Mouse (Mus musculus) hindbrain, embryonic 13.5 days (tissue): Measurements from ENCODE around the gene Slc27a4. TPM values are rescaled to one million over a fixed set of nuclear protein-coding genes. Genes with fewer than 3 reads are reported as not detected.

Experiments used
- ATAC-seq: fragments of 200-750 bp; cut with Nextera tagmentation; 2 replicates; pipeline ENCODE4 v1.8.0; 2017; ENCODE audit warnings: moderate TSS enrichment; ENCODE audit not compliant: low FRiP score
- H3K27ac ChIP-seq: fragments of 300-500 bp; sonication (generic); 2 replicates; pipeline ENCODE4 v1.5.1; 2015; ENCODE audit warnings: inconsistent platforms, mild to moderate bottlenecking, moderate library complexity
- H3K27me3 ChIP-seq: fragments of 300-500 bp; sonication (generic); 2 replicates; pipeline ENCODE4 v1.6.1; 2015; ENCODE audit warnings: mild to moderate bottlenecking, inconsistent platforms
- H3K36me3 ChIP-seq: fragments of 300-500 bp; sonication (generic); 2 replicates; pipeline ENCODE4 v1.6.1; 2015; ENCODE audit warnings: mild to moderate bottlenecking, inconsistent platforms
- H3K4me1 ChIP-seq: fragments of 300-500 bp; sonication (generic); replicated peaks from 2 replicates; pipeline ENCODE4 v1.6.1; 2015; ENCODE audit warnings: inconsistent platforms
- H3K4me2 ChIP-seq: fragments of 300-500 bp; sonication (generic); 2 replicates; pipeline ENCODE4 v1.6.1; 2015; ENCODE audit warnings: inconsistent platforms, mild to moderate bottlenecking, moderate library complexity
- H3K4me3 ChIP-seq: fragments of 300-500 bp; sonication (generic); 2 replicates; pipeline ENCODE4 v1.5.1; 2015; ENCODE audit warnings: mild to moderate bottlenecking, inconsistent platforms
- H3K9ac ChIP-seq: fragments of 300-500 bp; sonication (generic); 2 replicates; pipeline ENCODE4 v1.6.1; 2015; ENCODE audit warnings: mild to moderate bottlenecking, inconsistent platforms
- H3K9me3 ChIP-seq: fragments of 300-500 bp; sonication (generic); 2 replicates; pipeline ENCODE4 v1.6.1; 2016; ENCODE audit warnings: inconsistent platforms
- WGBS: fragments of 180-500 bp; shearing (Covaris S2); methylation state at CpG from one replicate; pipeline ENCODE4 v1.1.7; 2015; 5-methylcytosine and 5-hydroxymethylcytosine counted together
- polyA plus RNA-seq: library from polyadenylated mRNA; unstranded; fragments of >200 nt; fragmentation: Nextera tagmentation; extraction: Ambion mirVana; gene quantifications from 2 replicates; pipeline ENCODE4 v1.2.1, GENCODE M21; 2015

The Slc27a4 gene
- polyA plus RNA-seq, 1 experiment from 2014 or later: 32.6 TPM

DNA sequence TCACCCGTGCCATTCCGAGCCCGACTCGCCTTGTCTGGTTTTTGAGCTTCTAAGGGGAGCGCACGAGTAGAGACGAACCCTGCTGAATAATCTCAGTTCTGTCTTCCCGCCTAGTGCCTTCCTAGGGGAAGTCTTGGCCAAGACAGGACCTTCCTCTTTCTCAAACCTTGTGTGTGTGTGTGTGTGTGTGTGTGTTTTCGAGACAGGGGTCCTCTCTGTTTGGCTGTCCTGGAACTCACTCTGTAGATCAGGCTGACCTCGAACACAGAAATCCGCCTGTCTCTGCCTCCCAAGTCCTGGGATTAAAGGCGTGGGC is 25.2 kb downstream of the Slc27a4 start:
- Histone ChIP-seq H3K4me1 (peaks cover 22% of the 10 kb centered on the region), H3K27me3 (no peaks in the 10 kb centered on the region), H3K9ac (peak overlapping the region; percentile 71), H3K4me3 (peak overlapping the region; percentile 58), H3K4me2 (peak overlapping the region; percentile 71), H3K27ac (0 out of 2 replicates have a peak overlapping the region, but pooled peaks have one; percentile 30), H3K9me3 (no peaks in the 10 kb centered on the region), H3K36me3 (peaks cover 2% of the 10 kb centered on the region)
- peak; percentile 1; the same call in 1 of the 2 replicates for ATAC-seq
- WGBS: 3% methylated on average over 12 of the region's 12 CpGs

GRCm38 (mm10) chr2:29831106-29831505 is 28.7 kb downstream of the Slc27a4 start:
- no peaks in the 10 kb centered on the region for H3K9me3 ChIP-seq
- peaks cover 32% of the 10 kb centered on the region for H3K4me1 ChIP-seq
- no peak overlapping the region for H3K27ac ChIP-seq
- H3K27me3 ChIP-seq: no peaks in the 10 kb centered on the region
- 87% methylated on average over 4 of the region's 4 CpGs for WGBS
- no peak overlapping the region for H3K4me3 ChIP-seq
- ATAC-seq: no peak
- H3K36me3 ChIP-seq: peaks cover 12% of the 10 kb centered on the region
- no peak overlapping the region for H3K9ac ChIP-seq
- no peak overlapping the region for H3K4me2 ChIP-seq

DNA sequence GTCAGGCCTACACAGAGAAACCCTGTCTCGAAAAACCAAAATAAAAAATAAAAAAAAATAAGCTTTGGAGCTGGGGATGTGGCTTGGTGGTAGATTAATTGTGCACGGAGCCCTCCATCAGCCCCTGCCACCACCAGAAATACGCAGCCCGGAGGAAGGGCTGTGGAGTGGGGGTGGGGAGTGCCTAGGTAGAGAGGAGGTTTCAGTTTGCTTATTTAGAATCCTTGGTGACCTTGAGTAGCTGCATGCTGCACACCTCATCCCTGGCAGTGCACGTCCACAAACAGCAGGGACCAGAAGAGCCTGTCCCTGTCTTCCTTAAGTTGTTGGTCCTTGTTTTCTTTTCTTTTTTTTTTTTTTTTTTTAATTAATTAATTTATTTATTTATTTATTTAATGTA is 31.4 kb downstream of the Slc27a4 start:
- Histone ChIP-seq H3K4me1 (peaks cover 29% of the 10 kb centered on the region), H3K4me3 (no peak overlapping the region), H3K36me3 (peaks cover 18% of the 10 kb centered on the region), H3K27ac (no peak overlapping the region), H3K27me3 (no peaks in the 10 kb centered on the region), H3K9me3 (no peaks in the 10 kb centered on the region), H3K4me2 (no peak overlapping the region), H3K9ac (no peak overlapping the region)
- no peak for ATAC-seq
- WGBS: 93% methylated on average over 5 of the region's 5 CpGs

- Histone ChIP-seq H3K27me3 (no peaks in the 10 kb centered on the region), H3K36me3 (peaks cover 18% of the 10 kb centered on the region), H3K4me3 (no peak overlapping the region), H3K27ac (peak overlapping the region; percentile 84), H3K9me3 (no peaks in the 10 kb centered on the region), H3K4me2 (0 out of 2 replicates have a peak overlapping the region, but pooled peaks have one; percentile 10), H3K9ac (peak overlapping the region; percentile 59), H3K4me1 (peaks cover 44% of the 10 kb centered on the region)
- WGBS: 11% methylated on average over 2 of the region's 2 CpGs
- ATAC-seq: 0 out of 2 replicates have a peak, but pooled peaks have one; percentile 17
Observed at GRCm38 (mm10) chr2:29835391-29835899, 33.0 kb downstream of the Slc27a4 start.

DNA sequence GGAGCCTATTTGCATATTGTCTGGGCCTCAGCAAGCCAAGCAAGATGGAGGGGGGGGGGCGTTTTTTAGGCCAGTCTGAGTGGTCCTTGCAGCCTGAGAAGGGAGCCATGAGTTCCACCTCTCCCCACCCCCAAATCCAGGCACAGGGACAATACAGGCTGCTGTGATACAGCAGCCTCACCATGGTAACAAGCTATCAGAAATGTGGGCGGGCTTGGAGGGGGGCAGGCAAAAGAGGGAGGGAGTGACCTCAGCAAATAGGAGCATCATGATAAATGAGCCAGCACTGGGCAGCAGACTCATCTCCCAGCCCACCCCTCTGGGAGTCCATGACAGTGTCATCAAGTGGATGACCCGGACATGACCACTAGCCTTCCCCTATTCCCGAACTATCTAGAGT is 37.0 kb downstream of the Slc27a4 start:
- H3K36me3 ChIP-seq: peaks cover 21% of the 10 kb centered on the region
- H3K9ac ChIP-seq: peak overlapping the region; percentile 20
- no peaks in the 10 kb centered on the region for H3K27me3 ChIP-seq
- no peaks in the 10 kb centered on the region for H3K9me3 ChIP-seq
- H3K4me2 ChIP-seq: no peak overlapping the region
- H3K27ac ChIP-seq: peak overlapping the region; percentile 89
- H3K4me3 ChIP-seq: no peak overlapping the region
- ATAC-seq: peak; percentile 70
- peaks cover 78% of the 10 kb centered on the region for H3K4me1 ChIP-seq
- 6% methylated on average over 4 of the region's 4 CpGs for WGBS

DNA sequence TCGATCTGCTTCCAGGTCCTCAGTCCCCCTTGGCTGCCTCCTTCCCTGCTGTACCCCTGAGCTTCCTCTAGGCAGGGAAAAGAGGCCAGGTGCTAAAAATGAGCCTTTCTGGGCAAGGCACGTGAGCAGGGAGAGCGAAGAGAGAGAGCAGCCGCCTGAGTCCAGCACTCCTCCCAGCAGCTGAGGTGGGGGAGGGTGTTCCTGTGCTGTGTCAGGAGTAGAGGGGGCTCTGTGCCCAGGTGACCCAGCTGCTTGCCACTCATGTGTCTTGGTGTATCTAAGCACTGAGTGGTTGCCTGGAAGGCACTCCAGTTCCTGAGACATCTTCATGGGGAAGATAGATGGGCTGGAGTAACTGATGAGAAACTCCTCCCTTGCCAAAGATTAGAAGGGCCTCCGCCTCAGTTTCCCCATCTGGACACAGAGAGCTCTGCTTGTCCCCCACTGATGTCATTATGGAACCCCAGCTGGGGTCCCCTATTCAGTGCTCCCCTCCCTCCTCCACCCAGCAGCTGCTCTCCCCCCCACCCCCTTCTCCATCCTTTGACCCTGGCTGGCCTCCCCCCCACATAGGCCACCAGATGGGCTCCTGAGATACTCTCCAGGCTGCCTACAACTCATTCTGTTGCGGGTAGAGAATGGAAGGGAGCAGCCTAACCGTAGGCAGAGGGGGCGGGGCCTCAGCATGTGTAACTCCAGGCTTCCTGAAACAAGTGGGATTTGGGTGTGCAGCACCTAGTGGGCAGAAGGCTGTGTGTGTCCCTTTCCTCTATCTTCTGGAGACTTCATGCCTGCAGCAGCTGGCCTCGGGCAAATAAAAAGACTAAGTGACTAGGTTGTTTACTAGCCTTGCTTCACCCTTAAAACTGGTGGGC is 41.0 kb downstream of the Slc27a4 start:
- peak; percentile 17; the same call in 1 of the 2 replicates for ATAC-seq
- no peaks in the 10 kb centered on the region for H3K9me3 ChIP-seq
- H3K36me3 ChIP-seq: peaks cover 15% of the 10 kb centered on the region
- 18% methylated on average over 9 of the region's 9 CpGs for WGBS
- H3K4me1 ChIP-seq: peaks cover 82% of the 10 kb centered on the region
- H3K27ac ChIP-seq: peak overlapping the region; percentile 97
- no peaks in the 10 kb centered on the region for H3K27me3 ChIP-seq
- peak overlapping the region; percentile 77 for H3K4me2 ChIP-seq
- 0 out of 2 replicates have a peak overlapping the region, but pooled peaks have one; percentile 80 for H3K4me3 ChIP-seq
- peak overlapping the region; percentile 97 for H3K9ac ChIP-seq

DNA sequence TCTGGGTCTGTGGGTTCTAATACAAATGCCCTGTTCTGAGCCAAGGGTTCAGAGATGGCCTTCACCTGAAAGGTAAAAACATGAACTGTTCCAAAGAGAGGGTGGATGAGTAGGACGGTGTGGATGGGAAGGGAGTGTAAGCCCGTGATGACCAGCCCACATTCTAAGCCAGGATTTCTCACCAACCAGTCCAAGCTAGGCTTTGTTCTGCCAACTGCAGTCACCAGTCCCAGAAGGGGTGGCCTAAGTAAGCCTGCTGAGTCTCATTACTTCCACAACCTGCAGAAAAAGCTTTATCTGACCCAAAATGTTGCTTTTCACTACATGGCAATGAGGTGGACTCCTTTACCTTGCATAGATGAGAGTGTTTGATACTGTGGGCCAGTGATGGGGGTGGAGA is 41.7 kb downstream of the Slc27a4 start:
- peaks cover 82% of the 10 kb centered on the region for H3K4me1 ChIP-seq

DNA sequence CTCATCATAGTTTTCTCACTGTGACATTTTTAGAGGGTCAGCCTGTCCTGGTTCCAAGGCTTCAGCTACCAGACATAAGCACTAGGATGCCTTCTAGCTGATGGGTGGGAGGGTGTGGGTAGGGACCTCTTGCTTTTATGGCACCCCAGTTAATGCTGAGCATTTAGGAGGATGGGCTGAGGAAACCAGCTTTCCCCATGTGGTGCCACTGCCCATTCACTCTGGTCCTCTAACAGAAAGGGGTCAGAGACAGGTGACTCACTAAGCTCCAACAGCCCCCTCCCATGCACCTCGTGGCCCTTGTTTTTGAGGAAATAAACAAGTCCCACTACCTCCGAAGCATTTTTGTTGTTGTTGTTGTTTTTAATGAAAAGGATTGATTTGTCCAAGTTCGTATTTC is 42.2 kb downstream of the Slc27a4 start:
- H3K9ac ChIP-seq: peak overlapping the region; percentile 97
- peak overlapping the region; percentile 77 for H3K4me2 ChIP-seq
- ATAC-seq: no peak
- H3K9me3 ChIP-seq: no peaks in the 10 kb centered on the region
- peak overlapping the region; percentile 80 for H3K4me3 ChIP-seq
- H3K4me1 ChIP-seq: peaks cover 82% of the 10 kb centered on the region
- H3K36me3 ChIP-seq: peaks cover 15% of the 10 kb centered on the region
- 4% methylated on average over 3 of the region's 3 CpGs for WGBS
- H3K27me3 ChIP-seq: no peaks in the 10 kb centered on the region
- peak overlapping the region; percentile 97 for H3K27ac ChIP-seq

More for the DNA sequence above, 41.7 kb downstream of the Slc27a4 start:
- WGBS: 18% methylated on average over 2 of the region's 2 CpGs
- Histone ChIP-seq H3K4me3 (peak overlapping the region; percentile 80), H3K27me3 (no peaks in the 10 kb centered on the region), H3K4me2 (peak overlapping the region; percentile 77), H3K27ac (peak overlapping the region; percentile 97), H3K36me3 (peaks cover 15% of the 10 kb centered on the region), H3K9me3 (no peaks in the 10 kb centered on the region), H3K9ac (peak overlapping the region; percentile 97)
- ATAC-seq: no peak

DNA sequence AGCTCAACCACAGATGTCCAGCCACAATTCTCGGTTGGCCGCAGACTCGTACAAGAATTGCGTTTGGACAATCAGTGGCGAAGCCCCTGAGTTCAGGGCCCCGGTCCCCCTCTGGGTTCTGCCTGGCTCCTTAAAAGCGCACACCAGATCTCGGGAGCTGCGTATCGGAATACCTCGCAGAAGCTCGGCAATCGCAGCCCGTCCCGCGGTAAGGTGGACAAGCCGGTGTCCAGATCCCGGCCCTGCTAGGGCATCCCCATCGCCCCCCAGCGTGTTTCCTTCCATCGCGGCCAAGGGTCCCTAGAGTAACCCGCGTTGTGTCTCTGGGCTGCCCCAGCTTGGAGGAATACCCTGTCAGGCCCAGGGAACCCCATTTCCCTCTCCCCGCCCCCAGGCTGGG is 43.2 kb downstream of the Slc27a4 start:
- WGBS: 2% methylated on average over 25 of the region's 25 CpGs
- Histone ChIP-seq H3K27ac (peak overlapping the region; percentile 97), H3K4me2 (peak overlapping the region; percentile 77), H3K9ac (peak overlapping the region; percentile 97), H3K36me3 (peaks cover 15% of the 10 kb centered on the region), H3K9me3 (no peaks in the 10 kb centered on the region), H3K4me3 (peak overlapping the region; percentile 80), H3K4me1 (peaks cover 82% of the 10 kb centered on the region), H3K27me3 (no peaks in the 10 kb centered on the region)
- ATAC-seq: 0 out of 2 replicates have a peak, but pooled peaks have one; percentile 0

- Histone ChIP-seq H3K27ac (peak overlapping the region; percentile 97), H3K4me3 (peak overlapping the region; percentile 80), H3K9me3 (no peaks in the 10 kb centered on the region), H3K9ac (peak overlapping the region; percentile 97), H3K4me1 (peaks cover 77% of the 10 kb centered on the region), H3K36me3 (peaks cover 14% of the 10 kb centered on the region), H3K27me3 (no peaks in the 10 kb centered on the region), H3K4me2 (peak overlapping the region; percentile 77)
- WGBS: 1% methylated on average over 46 of the region's 47 CpGs
- peak; percentile 47 for ATAC-seq
Observed at GRCm38 (mm10) chr2:29846061-29846853, 43.8 kb downstream of the Slc27a4 start.

GRCm38 (mm10) chr2:29846911-29847310 is 44.5 kb downstream of the Slc27a4 start:
- no peaks in the 10 kb centered on the region for H3K9me3 ChIP-seq
- ATAC-seq: no peak
- H3K27ac ChIP-seq: peak overlapping the region; percentile 97
- peak overlapping the region; percentile 77 for H3K4me2 ChIP-seq
- WGBS: 27% methylated on average over 3 of the region's 3 CpGs
- peak overlapping the region; percentile 97 for H3K9ac ChIP-seq
- peaks cover 76% of the 10 kb centered on the region for H3K4me1 ChIP-seq
- H3K4me3 ChIP-seq: peak overlapping the region; percentile 80
- no peaks in the 10 kb centered on the region for H3K27me3 ChIP-seq
- peaks cover 12% of the 10 kb centered on the region for H3K36me3 ChIP-seq

DNA sequence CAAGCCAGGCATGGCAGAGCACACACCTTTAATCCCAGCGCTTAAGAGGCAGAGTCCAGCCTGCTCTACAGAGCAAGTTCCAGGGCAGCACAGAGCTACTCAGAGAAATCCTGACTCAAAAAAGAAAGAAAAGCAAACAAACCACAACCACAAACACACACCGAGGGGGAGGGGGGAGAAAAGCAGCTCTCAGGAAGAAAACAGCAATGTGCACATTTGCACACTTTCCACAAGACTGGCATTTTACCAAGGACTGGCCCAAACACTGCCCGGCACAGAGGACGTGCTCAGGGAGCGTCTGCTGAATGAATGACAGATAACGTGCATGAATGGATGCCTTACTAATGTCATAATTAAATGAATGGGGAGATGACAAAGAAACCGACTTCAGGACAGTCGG is 46.6 kb downstream of the Slc27a4 start:
- H3K4me2 ChIP-seq: no peak overlapping the region
- no peaks in the 10 kb centered on the region for H3K27me3 ChIP-seq
- H3K27ac ChIP-seq: peak overlapping the region; percentile 50
- H3K9me3 ChIP-seq: no peaks in the 10 kb centered on the region
- no peak for ATAC-seq
- H3K36me3 ChIP-seq: no peaks in the 10 kb centered on the region
- 24% methylated on average over 8 of the region's 8 CpGs for WGBS
- H3K4me3 ChIP-seq: no peak overlapping the region
- peak overlapping the region; percentile 46; the same call in 1 of the 2 replicates for H3K9ac ChIP-seq
- H3K4me1 ChIP-seq: peaks cover 71% of the 10 kb centered on the region
